Mouse (Mus musculus) neutrophil, adult 83 days (primary cell): ENCODE data around the gene Hoxc13. TPM values are rescaled to one million over a fixed set of nuclear protein-coding genes. Genes with fewer than 3 reads are reported as not detected.

Experiments used
- total RNA-seq, 2 experiments: library from RNA; stranded (reverse); gene quantifications; one replicate each; pipeline ENCODE4 v1.2.4; 2023

Gene Hoxc13
- total RNA-seq, result not detected

DNA sequence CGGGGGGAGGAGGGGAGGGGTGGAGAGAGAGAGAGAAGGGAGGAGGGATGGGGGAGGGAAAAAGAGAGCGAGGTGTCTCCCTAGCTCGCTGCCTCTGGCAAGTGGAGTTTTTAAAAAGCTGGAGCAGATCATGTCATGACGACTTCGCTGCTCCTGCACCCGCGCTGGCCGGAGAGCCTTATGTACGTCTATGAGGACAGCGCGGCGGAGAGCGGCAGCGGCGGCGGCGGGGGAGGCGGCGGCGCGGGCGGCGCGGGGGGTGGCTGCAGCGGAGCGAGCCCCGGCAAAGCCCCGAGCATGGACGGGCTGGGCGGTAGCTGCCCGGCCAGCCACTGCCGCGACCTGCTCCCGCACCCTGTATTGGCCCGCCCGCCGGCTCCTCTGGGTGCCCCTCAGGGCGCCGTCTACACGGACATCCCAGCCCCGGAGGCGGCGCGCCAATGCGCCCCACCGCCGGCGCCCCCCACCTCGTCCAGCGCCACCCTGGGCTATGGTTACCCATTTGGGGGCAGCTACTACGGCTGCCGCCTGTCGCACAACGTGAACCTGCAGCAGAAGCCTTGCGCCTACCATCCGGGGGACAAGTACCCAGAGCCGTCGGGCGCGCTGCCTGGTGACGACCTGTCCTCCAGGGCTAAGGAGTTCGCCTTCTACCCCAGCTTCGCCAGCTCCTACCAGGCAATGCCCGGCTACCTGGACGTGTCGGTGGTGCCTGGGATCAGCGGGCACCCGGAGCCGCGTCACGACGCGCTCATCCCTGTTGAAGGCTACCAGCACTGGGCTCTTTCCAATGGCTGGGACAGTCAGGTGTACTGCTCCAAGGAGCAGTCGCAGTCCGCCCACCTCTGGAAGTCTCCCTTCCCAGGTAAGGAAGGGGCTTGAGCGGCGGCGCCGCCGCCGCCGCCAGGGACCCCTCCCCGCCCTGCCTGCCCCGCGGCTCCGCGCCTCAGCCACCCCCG, at the start of gene Hoxc13:
TSS of gene Hoxc13 (plus strand) at position 51 of the 959 bp plus-strand sequence.

DNA sequence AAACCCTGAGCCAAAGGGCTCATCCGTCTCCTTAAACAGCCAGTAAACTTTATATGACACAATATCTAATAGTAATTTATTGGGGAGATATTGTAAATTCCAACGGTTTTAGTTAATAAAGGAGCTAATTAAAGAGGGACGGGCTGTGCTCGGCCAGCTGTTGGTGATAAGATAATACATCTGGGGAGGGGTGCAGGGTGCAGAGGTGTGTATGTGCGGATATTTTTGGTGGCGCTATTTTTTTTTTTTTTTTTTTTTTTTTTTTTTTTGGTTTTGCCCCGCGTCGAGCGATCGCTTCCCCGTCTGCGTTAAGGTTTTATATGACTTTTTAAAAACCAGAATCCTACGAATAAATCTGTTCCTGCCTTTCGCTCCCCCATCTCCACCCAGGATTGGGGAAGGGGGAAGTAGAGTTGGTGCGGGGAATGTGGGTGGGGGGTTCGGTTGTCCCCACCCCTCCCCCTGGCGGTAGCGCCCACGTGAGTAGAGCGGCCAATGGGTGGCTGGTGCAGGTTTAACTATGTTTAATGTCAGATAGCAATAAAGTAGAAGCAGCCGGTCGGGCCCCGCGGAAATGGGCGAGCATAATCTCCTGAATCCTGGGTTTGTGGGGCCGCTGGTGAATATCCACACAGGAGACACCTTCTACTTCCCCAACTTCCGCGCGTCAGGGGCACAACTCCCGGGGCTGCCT, 15.5 kb downstream of the Hoxc13 start, which contains the start of gene Hoxc12:
TSS of gene Hoxc12 (plus strand) at position 479 of the 694 bp plus-strand sequence.

DNA sequence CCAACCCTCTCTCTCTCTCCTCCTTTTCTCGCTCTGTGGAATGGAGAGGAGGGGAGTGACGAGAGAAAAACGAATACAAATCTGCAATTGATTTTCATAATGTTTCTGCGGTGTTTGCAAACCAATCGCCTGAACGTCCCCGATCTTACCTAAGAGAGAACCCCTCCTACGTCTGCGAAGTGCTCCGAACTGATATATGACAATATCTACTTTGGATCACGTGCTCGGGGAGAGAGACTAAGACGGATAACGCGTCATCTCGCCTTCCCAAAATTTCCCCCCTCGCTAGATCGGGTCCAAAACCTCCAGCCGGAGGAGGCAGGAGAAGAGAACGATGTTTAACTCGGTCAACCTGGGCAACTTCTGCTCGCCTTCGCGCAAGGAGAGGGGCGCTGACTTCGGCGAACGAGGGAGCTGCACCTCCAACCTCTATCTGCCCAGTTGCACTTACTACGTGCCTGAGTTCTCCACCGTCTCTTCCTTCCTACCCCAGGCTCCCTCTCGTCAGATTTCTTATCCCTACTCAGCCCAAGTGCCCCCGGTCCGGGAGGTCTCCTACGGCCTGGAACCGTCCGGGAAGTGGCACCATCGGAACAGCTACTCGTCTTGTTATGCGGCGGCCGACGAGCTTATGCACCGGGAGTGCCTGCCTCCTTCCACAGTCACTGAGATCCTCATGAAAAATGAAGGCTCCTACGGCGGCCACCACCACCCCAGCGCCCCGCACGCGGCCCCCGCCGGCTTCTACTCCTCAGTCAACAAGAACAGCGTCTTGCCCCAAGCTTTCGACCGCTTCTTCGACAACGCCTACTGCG, 33.5 kb downstream of the Hoxc13 start, which contains the start of gene Hoxc11:
TSS of gene Hoxc11 (plus strand) at position 236 of the 815 bp plus-strand sequence.

GRCm38 (mm10) chr15:102966776-102967311, 45.9 kb downstream of the Hoxc13 start, which contains the start of gene Hoxc10:
Hoxc10 (plus strand) TSS chr15:102966796.

GRCm38 (mm10) chr15:102967312-102967510, 46.3 kb downstream of the Hoxc13 start, which contains the start of gene Hoxc5:
Hoxc5 (plus strand) TSS chr15:102967443.

GRCm38 (mm10) chr15:102976171-102976570, 55.3 kb downstream of the Hoxc13 start, which contains the start of gene Hoxc9:
Hoxc9 (plus strand) TSS chr15:102976439.

Other genes starting within 250 kb of the Hoxc13 start
- gene Atp5g2, start 248.8 kb upstream of the Hoxc13 start, total RNA-seq, result 1 to 10 TPM; 2.3 to 2.8 TPM
- 10 to 100 TPM; 15.8 to 16.9 TPM for gene Calcoco1, start 198.9 kb upstream of the Hoxc13 start, total RNA-seq
- gene Hoxc12, start 15.7 kb downstream of the Hoxc13 start, total RNA-seq, result not detected
- gene Hoxc11, start 33.3 kb downstream of the Hoxc13 start, total RNA-seq, result not detected
- gene Hoxc10, start 45.7 kb downstream of the Hoxc13 start, total RNA-seq, result not detected
- under 1 TPM in 1 of 2 experiments, not detected in 1; 0.97 TPM for gene Hoxc5, start 46.3 kb downstream of the Hoxc13 start, total RNA-seq
- gene Hoxc9, start 55.3 kb downstream of the Hoxc13 start, total RNA-seq, result not detected
- not detected for gene Hoxc8, start 69.5 kb downstream of the Hoxc13 start, total RNA-seq
- gene Hoxc6, start 77.2 kb downstream of the Hoxc13 start, total RNA-seq, result not detected
- not detected for gene Hoxc4, start 97.8 kb downstream of the Hoxc13 start, total RNA-seq
- 1 to 10 TPM; 3.0 to 4.7 TPM for gene Smug1, start 246.0 kb downstream of the Hoxc13 start, total RNA-seq